Mouse (Mus musculus) midbrain, postnatal 0 days (tissue): ENCODE results near the gene Gm20696. TPM values are rescaled to one million over a fixed set of nuclear protein-coding genes. Genes with fewer than 3 reads are reported as not detected.

Experiments
- ATAC-seq: fragments of 200-750 bp; cut with Nextera tagmentation; 2 replicates; pipeline ENCODE4 v1.8.0; 2017; ENCODE audit warnings: moderate number of reproducible peaks, mild to moderate bottlenecking, moderate TSS enrichment, moderate library complexity; ENCODE audit not compliant: low FRiP score
- DNase-seq: peaks from one replicate; pipeline ENCODE4 v3.0.0-alpha.2; 2015; ENCODE audit warnings: low spot score
- H3K27ac ChIP-seq: fragments of 300-500 bp; sonication (generic); 2 replicates; pipeline ENCODE4 v1.5.1; 2014; ENCODE audit warnings: low read depth, mild to moderate bottlenecking, low read length, mixed read lengths
- H3K27me3 ChIP-seq: fragments of 300-500 bp; sonication (generic); 2 replicates; pipeline ENCODE4 v1.6.1; 2014; ENCODE audit warnings: low read length, control low read depth, mixed read lengths; ENCODE audit not compliant: insufficient read depth
- H3K36me3 ChIP-seq: fragments of 300-500 bp; sonication (generic); 2 replicates; pipeline ENCODE4 v1.6.1; 2014; ENCODE audit warnings: low read length, control low read depth, mixed read lengths; ENCODE audit not compliant: insufficient read depth
- H3K4me1 ChIP-seq: fragments of 300-500 bp; sonication (generic); 2 replicates; pipeline ENCODE4 v1.6.1; 2014; ENCODE audit warnings: mild to moderate bottlenecking, control low read depth, antibody characterized with exemption, low read length, mixed read lengths; ENCODE audit not compliant: insufficient read depth
- H3K4me2 ChIP-seq: fragments of 300-500 bp; sonication (generic); 2 replicates; pipeline ENCODE4 v1.6.1; 2014; ENCODE audit warnings: low read depth, mild to moderate bottlenecking, low read length, mixed read lengths; ENCODE audit not compliant: poor library complexity, severe bottlenecking
- H3K4me3 ChIP-seq: fragments of 300-500 bp; sonication (generic); 2 replicates; pipeline ENCODE4 v1.5.1; 2014; ENCODE audit warnings: low read depth, mild to moderate bottlenecking, low read length, moderate library complexity
- H3K9ac ChIP-seq: fragments of 300-500 bp; sonication (generic); replicated peaks from 2 replicates; pipeline ENCODE4 v1.6.1; 2014; ENCODE audit warnings: mild to moderate bottlenecking, low read length, moderate library complexity, mixed read lengths; ENCODE audit not compliant: poor library complexity, severe bottlenecking
- H3K9me3 ChIP-seq: fragments of 300-500 bp; sonication (generic); 2 replicates; pipeline ENCODE4 v1.6.1; 2016; ENCODE audit warnings: low read length, control low read depth
- CTCF ChIP-seq: IDR thresholded peaks from 2 replicates; pipeline ENCODE4 v1.5.1; 2016; ENCODE audit warnings: antibody characterized with exemption, mild to moderate bottlenecking
- WGBS: fragments of 180-500 bp; shearing (Covaris S2); extraction: QIAGEN DNeasy Blood & Tissue Kit; methylation state at CpG from one replicate; pipeline ENCODE4 v1.1.7; 2014; 5-methylcytosine and 5-hydroxymethylcytosine counted together
- polyA plus RNA-seq: library from polyadenylated mRNA; unstranded; fragments of >200 nt; fragmentation: Nextera tagmentation; extraction: Ambion mirVana; gene quantifications from 2 replicates; pipeline ENCODE4 v1.2.1, GENCODE M21; 2015
- total RNA-seq: library from RNA; depleted of rRNA; stranded (reverse); fragments of >200 nt; gene quantifications from 2 replicates; pipeline ENCODE4 v1.2.3, GENCODE M21; 2014

The Gm20696 gene
- total and polyA plus RNA-seq, 2 experiments from 2014 or later = 1.1 to 2.9 TPM

DNA sequence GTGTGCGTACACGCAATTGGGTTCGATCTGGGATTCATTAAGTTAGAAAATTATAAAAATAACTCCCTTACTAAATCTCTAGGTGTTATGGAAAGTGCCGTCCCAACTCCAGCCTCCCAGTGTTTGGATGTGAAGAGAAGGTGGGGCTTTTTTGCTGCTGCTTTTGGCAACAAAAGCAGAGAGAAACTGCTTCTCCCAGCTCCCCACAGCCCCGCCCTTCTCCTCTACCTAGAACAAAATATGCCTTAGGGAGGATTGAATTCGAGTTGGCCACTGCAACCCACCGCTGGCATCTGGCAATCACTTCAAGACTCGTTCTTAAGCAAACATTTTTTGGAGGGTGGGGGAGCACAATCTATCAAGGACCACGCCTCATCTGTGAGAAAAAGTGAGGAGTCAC lies 191.6 kb downstream of the Gm20696 start:
- WGBS = 84% methylated on average over 9 of the region's 9 CpGs

DNA sequence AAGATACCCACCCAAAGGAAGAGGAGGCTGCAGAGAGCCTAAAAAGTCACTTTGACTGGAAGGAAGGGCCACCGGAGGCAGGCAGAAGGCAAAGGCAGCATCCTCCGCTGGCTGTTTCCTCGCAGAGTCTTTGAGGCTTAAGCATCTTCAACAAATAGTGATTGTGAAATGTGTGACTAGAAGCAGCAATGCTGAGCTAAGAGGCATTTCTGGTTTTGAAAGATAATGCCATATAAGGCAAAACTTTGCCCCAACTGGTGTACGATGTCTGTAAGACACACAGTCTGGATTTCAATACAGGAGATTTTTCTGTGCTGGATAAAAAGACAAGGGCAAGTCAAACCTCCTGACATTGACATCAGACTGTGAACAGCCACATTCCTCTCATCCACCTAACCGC lies 195.7 kb downstream of the Gm20696 start:
- 78% methylated on average over 5 of the region's 5 CpGs for WGBS
- DNase-seq = no peak
- no peak for TF ChIP-seq CTCF

More for the DNA sequence above, 191.6 kb downstream of the Gm20696 start:
- Histone ChIP-seq H3K27me3 (no peaks in the 10 kb centered on the region), H3K4me2 (no peak overlapping the region), H3K27ac (no peak overlapping the region), H3K4me1 (no peaks in the 10 kb centered on the region), H3K9me3 (no peaks in the 10 kb centered on the region), H3K36me3 (no peaks in the 10 kb centered on the region), H3K4me3 (no peak overlapping the region), H3K9ac (no peak overlapping the region)
- TF ChIP-seq CTCF = no peak
- DNase-seq (no peak), ATAC-seq (no peak)

GRCm38 (mm10) chr6:99469134-99469834 lies 197.3 kb downstream of the Gm20696 start:
- WGBS = 94% methylated on average over 12 of the region's 12 CpGs
- no peak for DNase-seq
- TF ChIP-seq CTCF = no peak

More for the DNA sequence above, 195.7 kb downstream of the Gm20696 start:
- Histone ChIP-seq H3K4me3 (no peak overlapping the region), H3K27me3 (no peaks in the 10 kb centered on the region), H3K4me1 (no peaks in the 10 kb centered on the region), H3K27ac (no peak overlapping the region), H3K9me3 (no peaks in the 10 kb centered on the region), H3K9ac (no peak overlapping the region), H3K36me3 (no peaks in the 10 kb centered on the region), H3K4me2 (no peak overlapping the region)
- ATAC-seq = no peak

GRCm38 (mm10) chr6:99467831-99468230 lies 198.8 kb downstream of the Gm20696 start:
- TF ChIP-seq CTCF = no peak
- Histone ChIP-seq H3K9ac (no peak overlapping the region), H3K36me3 (no peaks in the 10 kb centered on the region), H3K9me3 (no peaks in the 10 kb centered on the region), H3K4me2 (no peak overlapping the region), H3K4me3 (no peak overlapping the region), H3K4me1 (no peaks in the 10 kb centered on the region), H3K27me3 (no peaks in the 10 kb centered on the region), H3K27ac (no peak overlapping the region)
- ATAC-seq = no peak
- DNase-seq = no peak
- 53% methylated on average over 3 of the region's 3 CpGs for WGBS

More at GRCm38 (mm10) chr6:99469134-99469834, 197.3 kb downstream of the Gm20696 start:
- H3K4me1 ChIP-seq = no peaks in the 10 kb centered on the region
- no peak for ATAC-seq
- H3K27me3 ChIP-seq = no peaks in the 10 kb centered on the region
- no peak overlapping the region for H3K4me3 ChIP-seq
- no peak overlapping the region for H3K27ac ChIP-seq
- H3K36me3 ChIP-seq = no peaks in the 10 kb centered on the region
- H3K9me3 ChIP-seq = no peaks in the 10 kb centered on the region
- H3K4me2 ChIP-seq = no peak overlapping the region
- H3K9ac ChIP-seq = no peak overlapping the region

- DNase-seq (no peak), ATAC-seq (no peak)
- no peak overlapping the region for H3K4me3 ChIP-seq
- TF ChIP-seq CTCF = no peak
- no peaks in the 10 kb centered on the region for H3K27me3 ChIP-seq
- H3K4me2 ChIP-seq = no peak overlapping the region
- no peaks in the 10 kb centered on the region for H3K36me3 ChIP-seq
- H3K9ac ChIP-seq = no peak overlapping the region
- H3K27ac ChIP-seq = no peak overlapping the region
- H3K9me3 ChIP-seq = no peaks in the 10 kb centered on the region
- no peaks in the 10 kb centered on the region for H3K4me1 ChIP-seq
- 39% methylated on average over 8 of the region's 8 CpGs for WGBS
These were observed 199.5 kb downstream of the Gm20696 start for GRCm38 (mm10) chr6:99467109-99467508.

- Histone ChIP-seq H3K4me3 (no peak overlapping the region), H3K36me3 (no peaks in the 10 kb centered on the region), H3K9ac (no peak overlapping the region), H3K4me1 (no peaks in the 10 kb centered on the region), H3K9me3 (no peaks in the 10 kb centered on the region), H3K27ac (no peak overlapping the region), H3K4me2 (no peak overlapping the region), H3K27me3 (no peaks in the 10 kb centered on the region)
- ATAC-seq (no peak), DNase-seq (no peak)
- no peak for TF ChIP-seq CTCF
- WGBS = 89% methylated on average over 8 of the region's 8 CpGs
These were observed 200.2 kb downstream of the Gm20696 start for GRCm38 (mm10) chr6:99466354-99466753.
